Mouse (Mus musculus) G1E (cell line): ENCODE data around the gene Hsp90b1.
"Not testable (repeated sequence)": the region's sequence is repeated elsewhere in the genome, so short reads cannot be mapped to it uniquely, and the experiment has no call there.

Experiments
- CTCF ChIP-seq: IDR thresholded peaks from 2 replicates; pipeline ENCODE4 v1.5.1; 2012; ENCODE audit warnings: low read depth, low read length, inconsistent platforms, mixed read lengths
- GATA1 ChIP-seq: IDR thresholded peaks from 2 replicates; pipeline ENCODE4 v1.6.1; 2012; ENCODE audit warnings: borderline replicate concordance, low read length, inconsistent platforms, mixed read lengths
- POLR2AphosphoS5 ChIP-seq: IDR thresholded peaks from 2 replicates; pipeline ENCODE4 v1.6.1; 2012; ENCODE audit warnings: low read depth, low read length, inconsistent platforms; ENCODE audit not compliant: insufficient replicate concordance
- TAL1 ChIP-seq: conservative IDR thresholded peaks from 2 replicates; pipeline ENCODE4 v1.6.1; 2012; ENCODE audit warnings: low read depth, low read length, inconsistent platforms, mixed read lengths

GRCm38 (mm10) chr10:86670550-86670949 lies 34.8 kb downstream of the Hsp90b1 start:
- TF ChIP-seq GATA1, CTCF, TAL1, POLR2AphosphoS5: not testable (repeated sequence)
